Mouse (Mus musculus) CH12.LX (cell line): Measurements from ENCODE around the gene Htra1.

Experiments
- CTCF ChIP-seq, 2 experiments: IDR thresholded peaks in 1 of 2; conservative IDR thresholded peaks in 1 of 2; 2 replicates each; pipeline ENCODE4 v1.5.1; 2011 to 2012; ENCODE audit warnings: low read depth in 2 of 2, low read length in 2 of 2, improper control_type of control experiment in 1 of 2, inconsistent platforms in 1 of 2, mild to moderate bottlenecking in 1 of 2, moderate library complexity in 1 of 2
- KAT2A ChIP-seq: IDR thresholded peaks from 2 replicates; pipeline ENCODE4 v1.6.1; 2012; ENCODE audit warnings: low read length, improper control_type of control experiment, inconsistent platforms; ENCODE audit not compliant: insufficient replicate concordance
- MYC ChIP-seq: IDR thresholded peaks from 2 replicates; pipeline ENCODE4 v1.6.1; 2011; ENCODE audit warnings: low read depth, mild to moderate bottlenecking, improper control_type of control experiment, low read length
- POLR2AphosphoS2 ChIP-seq: IDR thresholded peaks from 2 replicates; pipeline ENCODE4 v1.6.1; 2011; ENCODE audit warnings: low read depth, low read length, improper control_type of control experiment

- no peak for TF ChIP-seq MYC
- TF ChIP-seq POLR2AphosphoS2 = no peak
- TF ChIP-seq CTCF (conservative IDR thresholded peaks at IDR 0.05 in 1 of 2, IDR thresholded peaks at IDR 0.05 in 1 of 2; ENCODE audit: low read depth in 2 of 2, low read length in 2 of 2) = peak; percentile 17 to 95; a peak in 2 of 4 replicates
- TF ChIP-seq KAT2A = no peak
Measured at GRCm38 (mm10) chr7:130914693-130915363, 21.1 kb upstream of the Htra1 start.
